Mouse (Mus musculus) liver, embryonic 12.5 days (tissue): ENCODE measurements around the gene Fcgr1. TPM values are rescaled to one million over a fixed set of nuclear protein-coding genes. Genes with fewer than 3 reads are reported as not detected.
"Not testable (repeated sequence)": the region's sequence is repeated elsewhere in the genome, so short reads cannot be mapped to it uniquely, and the experiment has no call there.

Source experiments
- ATAC-seq: fragments of 200-750 bp; cut with Nextera tagmentation; 2 replicates; pipeline ENCODE4 v1.8.0; 2017; ENCODE audit warnings: moderate number of reproducible peaks, mild to moderate bottlenecking, moderate library complexity
- H3K27ac ChIP-seq: fragments of 300-500 bp; sonication (generic); 2 replicates; pipeline ENCODE4 v1.5.1; 2016; ENCODE audit warnings: mild to moderate bottlenecking
- H3K27me3 ChIP-seq: fragments of 300-500 bp; sonication (generic); replicated peaks from 2 replicates; pipeline ENCODE4 v1.6.1; 2016; ENCODE audit warnings: mild to moderate bottlenecking, moderate library complexity
- H3K36me3 ChIP-seq: fragments of 300-500 bp; sonication (generic); 2 replicates; pipeline ENCODE4 v1.6.1; 2016; ENCODE audit warnings: mild to moderate bottlenecking, moderate library complexity
- H3K4me1 ChIP-seq: fragments of 300-500 bp; sonication (generic); 2 replicates; pipeline ENCODE4 v1.6.1; 2016
- H3K4me2 ChIP-seq: fragments of 300-500 bp; sonication (generic); 2 replicates; pipeline ENCODE4 v1.6.1; 2016; ENCODE audit warnings: mild to moderate bottlenecking, moderate library complexity
- H3K4me3 ChIP-seq: fragments of 300-500 bp; sonication (generic); 2 replicates; pipeline ENCODE4 v1.5.1; 2016; ENCODE audit warnings: mild to moderate bottlenecking, moderate library complexity
- H3K9ac ChIP-seq: fragments of 300-500 bp; sonication (generic); 2 replicates; pipeline ENCODE4 v1.6.1; 2016; ENCODE audit warnings: mild to moderate bottlenecking, moderate library complexity
- H3K9me3 ChIP-seq: fragments of 300-500 bp; sonication (generic); replicated peaks from 2 replicates; pipeline ENCODE4 v1.6.1; 2016; ENCODE audit warnings: mild to moderate bottlenecking, moderate library complexity
- WGBS: fragments of 180-500 bp; shearing (Covaris S2); methylation state at CpG from one replicate; pipeline ENCODE4 v1.1.7; 2016; ENCODE audit not compliant: insufficient replicate concordance; 5-methylcytosine and 5-hydroxymethylcytosine counted together
- polyA plus RNA-seq: library from polyadenylated mRNA; unstranded; fragments of >200 nt; fragmentation: Nextera tagmentation; extraction: Ambion mirVana; gene quantifications from 2 replicates; pipeline ENCODE4 v1.2.1, GENCODE M21; 2016

The Fcgr1 gene
- 2.4 and 2.7 TPM in 2 replicates for polyA plus RNA-seq

GRCm38 (mm10) chr3:96293787-96294186 lies at the start of gene Fcgr1:
Fcgr1 (minus strand) TSS chr3:96293969.
- Histone ChIP-seq H3K27ac (0 out of 2 replicates have a peak within 1 kb of the TSS, but pooled peaks have one; percentile 31), H3K27me3 (peaks cover 8% of the 10 kb centered on the region; the same call in 1 of the 2 replicates), H3K9ac (no peak within 1 kb of the TSS), H3K4me3 (no peak within 1 kb of the TSS), H3K4me1 (no peaks in the 10 kb centered on the region), H3K36me3 (no peaks in the 10 kb centered on the region), H3K9me3 (no peaks in the 10 kb centered on the region), H3K4me2 (no peak within 1 kb of the TSS; the same call in 1 of the 2 replicates)
- WGBS = 29% methylated on average over 4 of the region's 4 CpGs
- no peak for ATAC-seq

GRCm38 (mm10) chr3:96342652-96343051 lies 48.9 kb upstream of the Fcgr1 start:
- ATAC-seq, H3K4me1 ChIP-seq, H3K9ac ChIP-seq, H3K27ac ChIP-seq, H3K36me3 ChIP-seq, H3K4me3 ChIP-seq, H3K9me3 ChIP-seq: not testable (repeated sequence)
- 46% methylated on average over 13 of the region's 13 CpGs for WGBS
- H3K4me2 ChIP-seq = peak overlapping the region; percentile 23
- H3K27me3 ChIP-seq = peaks cover 63% of the 10 kb centered on the region

- H3K27ac ChIP-seq, H3K4me3 ChIP-seq, H3K9ac ChIP-seq, H3K9me3 ChIP-seq, H3K4me2 ChIP-seq, ATAC-seq, H3K36me3 ChIP-seq, H3K4me1 ChIP-seq: not testable (repeated sequence)
- H3K27me3 ChIP-seq = peaks cover 68% of the 10 kb centered on the region
- WGBS = 24% methylated on average over 3 of the region's 3 CpGs
Measured at GRCm38 (mm10) chr3:96342100-96342499, 48.3 kb upstream of the Fcgr1 start.

- peak overlapping the region; percentile 22 for H3K4me3 ChIP-seq
- peaks cover 7% of the 10 kb centered on the region for H3K4me1 ChIP-seq
- peaks cover 80% of the 10 kb centered on the region for H3K27me3 ChIP-seq
- H3K4me2 ChIP-seq = peak overlapping the region; percentile 50
- H3K36me3 ChIP-seq = no peaks in the 10 kb centered on the region
- peak; percentile 84 for ATAC-seq
- no peak overlapping the region for H3K9ac ChIP-seq
- no peak overlapping the region for H3K27ac ChIP-seq
- no peaks in the 10 kb centered on the region for H3K9me3 ChIP-seq
- 3% methylated on average over 24 of the region's 24 CpGs for WGBS
Measured at GRCm38 (mm10) chr3:96340611-96341312, 47.0 kb upstream of the Fcgr1 start.

- Histone ChIP-seq H3K4me2 (no peak overlapping the region), H3K4me3 (no peak overlapping the region), H3K27ac (no peak overlapping the region), H3K9ac (no peak overlapping the region), H3K9me3 (no peaks in the 10 kb centered on the region), H3K27me3 (peaks cover 83% of the 10 kb centered on the region), H3K36me3 (no peaks in the 10 kb centered on the region), H3K4me1 (peaks cover 15% of the 10 kb centered on the region)
- ATAC-seq = no peak
- WGBS = 35% methylated on average over 16 of the region's 16 CpGs
Measured at GRCm38 (mm10) chr3:96338849-96339480, 45.2 kb upstream of the Fcgr1 start.

- 44% methylated on average over 8 of the region's 8 CpGs for WGBS
- H3K9me3 ChIP-seq = no peaks in the 10 kb centered on the region
- ATAC-seq = no peak
Measured at GRCm38 (mm10) chr3:96338043-96338442, 44.3 kb upstream of the Fcgr1 start.

GRCm38 (mm10) chr3:96337269-96337668 lies 43.5 kb upstream of the Fcgr1 start:
- Histone ChIP-seq H3K4me2 (no peak overlapping the region), H3K9ac (no peak overlapping the region), H3K4me3 (no peak overlapping the region), H3K36me3 (no peaks in the 10 kb centered on the region), H3K27me3 (peaks cover 83% of the 10 kb centered on the region), H3K4me1 (peaks cover 32% of the 10 kb centered on the region), H3K9me3 (no peaks in the 10 kb centered on the region), H3K27ac (no peak overlapping the region)
- WGBS = 71% methylated on average over 6 of the region's 6 CpGs
- no peak for ATAC-seq

More at GRCm38 (mm10) chr3:96338043-96338442, 44.3 kb upstream of the Fcgr1 start:
- Histone ChIP-seq H3K4me2 (no peak overlapping the region), H3K27me3 (peaks cover 83% of the 10 kb centered on the region), H3K9ac (no peak overlapping the region), H3K27ac (no peak overlapping the region), H3K36me3 (no peaks in the 10 kb centered on the region), H3K4me1 (peaks cover 24% of the 10 kb centered on the region), H3K4me3 (no peak overlapping the region)

GRCm38 (mm10) chr3:96336636-96337035 lies 42.9 kb upstream of the Fcgr1 start:
- no peak overlapping the region for H3K27ac ChIP-seq
- ATAC-seq = no peak
- no peak overlapping the region for H3K9ac ChIP-seq
- peaks cover 89% of the 10 kb centered on the region for H3K27me3 ChIP-seq
- H3K4me1 ChIP-seq = peaks cover 37% of the 10 kb centered on the region
- H3K4me3 ChIP-seq = no peak overlapping the region
- no peak overlapping the region for H3K4me2 ChIP-seq
- 76% methylated on average over 1 of the region's 1 CpGs for WGBS
- H3K9me3 ChIP-seq = no peaks in the 10 kb centered on the region
- no peaks in the 10 kb centered on the region for H3K36me3 ChIP-seq

- Histone ChIP-seq H3K27me3 (peaks cover 89% of the 10 kb centered on the region), H3K4me3 (no peak overlapping the region), H3K9ac (no peak overlapping the region), H3K9me3 (no peaks in the 10 kb centered on the region), H3K4me2 (no peak overlapping the region), H3K4me1 (peaks cover 37% of the 10 kb centered on the region), H3K36me3 (no peaks in the 10 kb centered on the region), H3K27ac (no peak overlapping the region)
- WGBS = 23% methylated on average over 7 of the region's 7 CpGs
- ATAC-seq = no peak
Measured at GRCm38 (mm10) chr3:96335591-96335990, 41.8 kb upstream of the Fcgr1 start.

- Histone ChIP-seq H3K36me3 (no peaks in the 10 kb centered on the region), H3K27ac (no peak overlapping the region), H3K27me3 (peaks cover 91% of the 10 kb centered on the region), H3K4me2 (no peak overlapping the region), H3K4me1 (peaks cover 37% of the 10 kb centered on the region), H3K9ac (no peak overlapping the region), H3K9me3 (no peaks in the 10 kb centered on the region), H3K4me3 (no peak overlapping the region)
- no peak for ATAC-seq
- 40% methylated on average over 6 of the region's 6 CpGs for WGBS
Measured at GRCm38 (mm10) chr3:96335163-96335550, 41.4 kb upstream of the Fcgr1 start.

- H3K4me2 ChIP-seq = peak overlapping the region; percentile 84
- H3K4me3 ChIP-seq = peak overlapping the region; percentile 54
- no peaks in the 10 kb centered on the region for H3K9me3 ChIP-seq
- 3% methylated on average over 36 of the region's 36 CpGs for WGBS
- no peaks in the 10 kb centered on the region for H3K36me3 ChIP-seq
- peaks cover 37% of the 10 kb centered on the region for H3K4me1 ChIP-seq
- H3K27me3 ChIP-seq = peaks cover 95% of the 10 kb centered on the region
- ATAC-seq = no peak
- peak overlapping the region; percentile 56 for H3K9ac ChIP-seq
- no peak overlapping the region for H3K27ac ChIP-seq
Measured at GRCm38 (mm10) chr3:96334175-96335162, 40.7 kb upstream of the Fcgr1 start.
